Mouse (Mus musculus): ENCODE measurements around the gene Ccdc170.

GRCm38 (mm10) chr10:4602466-4602865 is 120.2 kb downstream of the Ccdc170 start:
- TF ChIP-seq CTCF (IDR thresholded peaks at IDR 0.05; ENCODE audit: low read depth) (no peak), EP300 (optimal IDR thresholded peaks at IDR 0.05) (no peak)

Measured in stomach, postnatal 0 days (tissue).